Mouse (Mus musculus) left cerebral cortex, postnatal 4 days (tissue): ENCODE data around the gene Mast3. TPM values are rescaled to one million over a fixed set of nuclear protein-coding genes. Genes with fewer than 3 reads are reported as not detected.
A peak's percentile ranks its signal among the peaks of the same experiment; 100 is the strongest.

Source experiments
- DNase-seq: peaks from one replicate; pipeline ENCODE4 v3.0.0-alpha.2; 2022
- intact Hi-C: fragments of 180-260 bp; cut with DNase I; formaldehyde crosslinking; loops from one replicate; pipeline ENCODE4 v1.15.1; 2025
- total RNA-seq, 2 experiments: library from RNA; stranded (reverse); gene quantifications; 2 replicates each; pipeline ENCODE4 v1.2.3; 2021

The Mast3 gene
- total RNA-seq, 2 experiments from 2014 or later = 78.2 to 86.3 TPM

DNA sequence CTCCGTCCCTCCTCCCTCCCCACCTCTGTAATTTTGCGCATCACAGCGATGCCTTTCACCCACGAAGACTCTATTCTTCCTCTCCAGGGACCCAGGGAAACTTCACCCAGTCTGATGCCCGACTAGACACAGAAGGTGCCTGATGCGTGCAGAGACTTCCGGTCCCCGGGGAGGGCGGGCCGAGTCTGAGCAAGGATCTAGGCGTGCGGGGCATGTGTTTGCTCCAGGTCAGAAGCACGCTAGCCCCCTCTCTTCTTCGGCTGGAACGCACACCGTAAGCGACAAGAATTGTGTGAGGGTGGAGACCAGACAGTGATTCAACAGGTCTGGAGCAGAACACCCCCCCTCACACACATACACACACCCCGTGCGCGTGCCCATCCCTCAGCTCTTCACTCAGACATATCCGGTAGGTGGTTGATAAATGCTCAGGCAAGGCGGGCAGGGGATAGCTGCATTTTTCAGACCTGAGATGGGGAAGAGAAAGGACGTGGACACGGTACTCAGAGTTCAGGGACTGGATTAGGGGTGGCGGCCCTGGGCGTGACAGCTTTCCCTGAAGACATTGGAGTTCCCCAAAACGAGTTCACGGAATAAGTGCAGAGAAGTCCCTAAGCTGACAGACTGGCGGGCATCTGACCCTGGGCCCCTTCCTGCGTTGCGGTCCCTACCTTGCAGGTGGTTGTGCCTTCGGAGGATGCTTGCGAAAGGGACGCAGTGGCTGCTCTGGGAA lies 38.9 kb downstream of the Mast3 start:
- no peak for DNase-seq
- intact Hi-C loops = no loop called here

DNA sequence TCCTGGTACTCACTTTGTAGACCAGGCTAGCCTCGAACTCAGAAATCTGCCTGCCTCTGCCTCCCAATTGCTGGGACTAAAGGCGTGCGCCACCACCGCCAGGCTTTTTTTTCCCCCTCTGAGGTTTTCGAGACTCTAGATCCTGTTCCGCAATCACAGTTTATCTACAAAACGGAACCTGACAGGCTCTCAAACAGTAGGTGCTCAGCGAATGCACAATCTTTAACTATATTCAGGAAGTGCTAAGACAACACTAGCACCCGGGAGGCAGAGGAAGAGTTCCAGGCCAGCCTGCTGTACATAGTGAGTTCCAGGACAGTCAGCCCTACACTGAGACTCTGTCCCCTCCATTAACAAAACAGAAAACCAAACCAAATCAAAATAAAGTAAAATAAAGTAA lies 39.5 kb downstream of the Mast3 start:
- DNase-seq = no peak
- intact Hi-C loops = no loop called here

DNA sequence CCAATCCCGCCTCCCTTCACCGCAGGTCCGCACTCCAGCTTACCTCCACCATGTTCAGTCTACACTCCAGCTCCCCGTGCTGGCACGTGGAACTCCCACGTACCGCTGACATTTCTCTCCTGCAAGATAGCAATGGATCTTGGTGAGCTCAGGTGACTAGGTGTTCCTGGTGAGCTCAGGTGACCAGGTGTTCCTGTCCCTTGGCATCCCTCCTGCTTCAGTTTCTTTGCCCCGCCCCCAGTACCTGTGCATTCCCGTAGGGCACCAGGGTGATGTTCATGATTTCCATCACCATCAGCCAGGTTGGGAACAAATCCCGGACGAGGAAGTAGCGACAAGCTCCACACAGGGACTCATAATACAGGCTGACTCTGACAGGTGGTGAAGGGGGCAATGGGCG lies 40.2 kb downstream of the Mast3 start:
- no peak for DNase-seq
- intact Hi-C loops = no loop called here

DNA sequence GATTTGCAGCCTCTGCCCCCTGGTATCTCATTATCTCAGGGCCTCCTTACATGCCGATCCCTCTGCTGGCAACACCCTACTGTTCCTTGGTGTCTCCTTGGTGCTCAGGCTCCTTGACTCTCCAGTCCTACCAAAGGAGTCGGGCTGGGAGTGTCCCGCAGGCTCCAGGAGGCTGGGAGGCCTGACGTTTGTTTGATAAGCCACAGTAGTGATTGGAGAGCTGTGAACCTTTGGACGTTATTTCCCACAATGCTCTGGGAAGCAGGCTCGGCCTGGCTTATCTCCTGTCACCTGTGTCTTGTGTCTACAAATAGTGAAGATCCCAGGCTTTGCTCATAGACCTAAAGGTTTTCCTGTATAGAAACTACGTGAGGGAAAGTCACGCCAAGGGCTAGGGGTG lies 40.8 kb downstream of the Mast3 start:
- no peak for DNase-seq
- intact Hi-C loops = no loop called here

DNA sequence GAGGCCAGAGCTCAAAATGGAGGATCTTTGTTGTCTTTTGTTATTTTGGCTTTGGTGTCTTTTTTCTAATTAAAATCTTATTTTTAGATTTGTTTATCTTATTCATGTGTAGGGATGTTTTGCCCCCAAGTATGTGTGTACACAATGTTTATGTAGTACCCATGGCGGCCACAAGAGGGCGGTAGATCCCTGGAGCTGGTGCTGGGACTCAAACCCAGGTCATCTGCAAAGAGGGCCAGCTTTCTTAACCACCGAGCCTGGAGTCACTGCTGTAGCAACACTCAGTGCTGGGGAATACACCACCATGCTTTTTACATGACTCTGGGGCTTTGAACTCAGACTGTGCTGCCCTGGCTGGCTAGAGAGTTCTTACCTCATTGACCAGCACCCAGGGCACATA lies 41.5 kb downstream of the Mast3 start:
- DNase-seq = peak; percentile 69
- intact Hi-C loops = no loop called here

DNA sequence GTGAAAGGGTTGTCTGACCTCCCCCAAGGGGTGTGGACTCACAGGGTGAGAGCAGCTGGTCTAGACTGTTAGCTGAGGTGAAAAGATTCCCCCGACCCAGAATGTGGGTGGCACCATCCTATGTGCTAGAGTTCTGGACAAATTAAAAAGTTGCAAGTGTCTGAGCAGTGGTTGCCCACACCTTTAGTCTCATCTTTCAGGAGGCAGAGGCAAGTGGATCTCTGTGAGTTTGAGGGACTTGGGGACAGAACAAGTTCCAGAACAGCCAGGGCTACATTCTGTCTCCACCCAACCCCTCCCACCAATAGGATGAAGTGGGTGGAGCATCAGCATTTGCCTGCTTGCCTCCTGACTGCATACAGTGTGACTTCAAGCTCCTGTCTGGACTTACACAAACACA lies 42.7 kb downstream of the Mast3 start:
- DNase-seq = no peak
- intact Hi-C loops = no loop called here

DNA sequence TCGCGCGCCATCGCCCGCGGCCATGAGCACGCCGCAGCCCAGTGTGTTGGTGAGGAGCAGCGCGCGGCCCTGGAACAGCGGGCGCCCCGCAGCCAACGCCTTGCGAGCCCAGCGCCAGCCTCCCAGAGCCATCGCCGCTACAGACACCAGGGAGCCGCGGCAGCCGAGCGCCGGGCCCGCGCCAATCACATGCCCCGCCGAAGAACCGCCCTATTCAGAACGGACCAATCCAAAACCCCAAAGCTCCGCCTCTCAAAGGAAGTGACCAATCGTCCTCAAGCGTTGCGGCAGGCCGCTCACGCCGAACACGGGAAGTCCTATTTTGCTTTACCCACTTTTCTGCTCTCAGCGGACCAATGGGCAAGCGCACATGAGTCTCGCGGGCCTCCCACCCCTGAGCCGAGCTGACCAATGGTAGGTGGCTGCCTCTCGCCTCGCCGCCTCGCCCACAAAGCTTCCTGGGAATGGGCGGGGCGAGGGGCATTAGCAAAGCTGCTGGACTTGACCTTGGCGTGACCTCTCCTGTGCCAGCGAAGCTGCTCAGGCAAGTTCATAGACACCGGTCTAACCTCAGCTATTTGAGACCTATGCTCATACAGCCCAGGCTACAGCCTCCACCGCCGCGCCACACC lies 44.0 kb downstream of the Mast3 start, which contains the start of gene Mpv17l2:
Mpv17l2 (minus strand) TSS at position 172 of the 632 bp plus-strand sequence.
- intact Hi-C loops = no loop called here
- peak; percentile 94 for DNase-seq

DNA sequence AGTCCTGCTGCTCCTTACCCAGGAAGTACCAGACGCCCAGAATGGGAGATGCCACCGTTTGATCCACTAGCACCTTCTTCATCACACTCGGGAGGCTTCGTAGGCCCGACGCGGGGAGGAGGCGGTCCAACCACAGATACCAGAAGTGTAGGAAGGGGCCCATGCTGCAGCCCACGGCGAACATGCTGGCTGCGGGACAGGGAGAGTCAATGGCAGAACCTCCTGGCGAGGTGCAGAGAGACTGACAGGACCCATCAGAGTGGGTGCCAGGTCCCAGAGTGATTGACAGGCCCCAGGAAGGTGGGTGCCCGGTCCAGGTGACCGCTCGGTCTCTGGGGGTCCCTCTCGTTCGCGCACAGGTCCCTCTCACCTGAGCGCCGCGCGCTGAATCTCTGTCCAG lies 44.5 kb downstream of the Mast3 start:
- intact Hi-C loops = no loop called here
- no peak for DNase-seq

DNA sequence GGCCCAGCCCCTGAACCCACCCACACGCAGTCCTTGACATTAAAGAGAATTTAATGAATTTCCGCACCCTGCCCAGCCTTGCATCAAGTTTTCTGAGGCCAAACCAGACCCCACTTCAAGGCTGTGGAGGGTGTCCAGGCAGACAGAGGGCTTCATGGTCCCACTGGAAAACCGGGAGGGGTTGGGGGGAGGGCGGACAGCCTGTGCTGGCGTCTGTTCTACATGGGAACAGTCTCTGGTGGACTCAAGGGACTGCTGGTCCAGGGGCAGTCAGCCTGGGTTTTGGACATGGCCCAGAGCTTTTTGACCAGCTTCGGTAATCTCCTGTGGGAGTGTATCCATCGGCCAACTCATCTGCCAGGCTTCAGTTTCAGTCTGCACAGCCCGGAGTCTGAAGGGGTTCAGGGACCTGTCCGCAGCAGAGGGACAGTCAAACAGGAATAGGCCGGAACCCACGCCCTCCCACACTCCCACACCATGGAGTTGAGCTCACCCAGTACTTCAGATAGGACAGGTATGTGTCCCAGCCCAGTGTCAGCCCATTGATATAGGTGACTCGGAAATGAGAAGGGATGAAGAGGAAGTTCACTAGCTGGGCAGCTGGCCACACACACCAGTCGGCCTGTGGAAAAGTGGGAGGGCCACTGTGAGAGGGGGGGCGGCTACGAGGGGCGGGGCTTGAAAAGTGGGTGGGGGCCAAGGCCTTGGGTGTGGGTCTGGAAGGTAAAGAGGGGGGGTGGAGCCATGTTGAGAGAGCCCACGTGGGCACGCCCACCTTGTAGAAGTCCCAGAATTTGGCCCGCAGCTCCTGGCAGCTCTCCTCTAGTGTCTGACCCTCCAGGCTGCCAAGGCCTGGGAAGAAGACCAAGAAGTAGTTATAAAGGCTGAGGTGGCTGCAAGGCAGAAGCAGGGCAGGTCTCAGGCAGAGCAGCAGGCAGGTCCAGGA lies 46.0 kb downstream of the Mast3 start:
- DNase-seq = peak; percentile 89
- intact Hi-C loops = no loop called here

DNA sequence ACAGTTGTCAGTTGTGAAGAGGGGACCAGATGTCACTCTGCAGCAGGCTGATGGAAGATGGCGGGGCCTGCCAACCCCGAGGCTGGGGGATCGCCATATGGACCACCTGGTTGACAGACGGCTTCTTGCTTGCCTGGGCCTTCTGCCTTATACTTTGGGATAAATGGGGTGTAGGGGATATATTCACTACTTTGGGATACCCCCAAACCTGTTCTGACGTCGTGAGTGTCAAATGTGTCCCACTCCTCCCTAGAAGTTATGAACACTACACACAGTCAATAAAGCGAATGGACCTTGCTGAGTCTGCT lies 46.6 kb downstream of the Mast3 start:
- peak; percentile 90 for DNase-seq
- intact Hi-C loops = no loop called here

DNA sequence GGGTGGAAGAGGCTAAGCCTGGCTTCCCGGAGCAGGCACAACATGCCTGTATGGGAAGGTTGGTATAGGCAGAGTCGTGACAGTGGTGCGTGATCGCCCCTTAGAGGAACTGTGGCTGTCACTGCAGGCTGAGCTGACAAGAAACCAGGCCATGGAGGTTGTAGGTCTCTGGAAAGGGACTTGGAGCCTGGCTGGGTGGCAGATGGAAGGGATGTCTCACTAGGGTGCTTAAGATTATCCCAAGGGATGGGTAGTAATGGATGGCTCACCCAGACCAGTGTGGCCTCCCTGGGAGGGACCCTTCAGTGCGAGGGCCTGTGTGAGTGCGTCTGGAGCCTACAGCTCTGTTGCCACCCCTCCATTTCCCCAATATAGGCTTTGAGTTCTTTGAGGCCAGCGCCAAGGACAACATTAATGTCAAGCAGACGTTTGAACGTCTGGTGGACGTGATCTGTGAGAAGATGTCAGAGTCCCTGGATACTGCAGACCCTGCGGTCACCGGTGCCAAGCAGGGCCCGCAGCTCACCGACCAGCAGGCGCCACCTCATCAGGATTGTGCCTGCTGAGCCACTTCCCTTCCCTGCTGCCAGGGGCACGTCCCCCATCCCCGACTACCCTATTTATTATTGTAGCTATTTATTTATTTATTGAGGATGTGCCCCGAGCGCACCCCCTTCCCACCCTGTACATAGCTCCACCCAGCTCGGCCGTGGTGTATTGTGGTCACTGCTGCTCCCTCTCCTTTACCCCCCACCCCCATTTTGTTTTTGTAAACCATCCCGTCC lies 47.1 kb downstream of the Mast3 start:
- peak; percentile 67 for DNase-seq
- intact Hi-C loops = no loop called here

DNA sequence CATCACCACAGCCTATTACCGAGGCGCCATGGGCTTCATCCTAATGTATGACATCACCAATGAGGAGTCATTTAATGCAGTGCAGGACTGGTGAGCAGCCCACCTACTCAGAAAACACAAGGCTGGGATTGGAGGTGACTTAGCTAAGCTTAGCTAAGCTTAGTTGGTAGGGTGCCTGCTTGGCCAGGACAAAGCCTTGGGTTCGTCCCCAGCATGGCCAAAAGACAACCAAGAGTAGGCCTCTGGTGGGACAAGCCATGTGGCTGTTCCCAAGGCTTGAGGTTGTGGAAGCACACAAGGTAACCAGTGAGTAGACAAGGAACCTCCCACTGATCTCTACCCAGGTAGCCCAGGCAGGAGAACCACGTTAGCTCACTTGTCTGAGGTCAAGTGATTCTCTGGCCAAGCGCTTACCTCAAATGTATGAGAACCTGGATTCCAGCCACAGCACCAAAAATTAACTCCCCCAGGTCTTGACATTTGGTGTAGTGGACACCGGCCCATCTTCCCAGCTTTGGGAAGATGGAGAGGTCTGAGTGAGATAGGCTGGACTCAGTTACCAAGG lies 48.3 kb downstream of the Mast3 start:
- DNase-seq = no peak
- intact Hi-C loops = no loop called here

DNA sequence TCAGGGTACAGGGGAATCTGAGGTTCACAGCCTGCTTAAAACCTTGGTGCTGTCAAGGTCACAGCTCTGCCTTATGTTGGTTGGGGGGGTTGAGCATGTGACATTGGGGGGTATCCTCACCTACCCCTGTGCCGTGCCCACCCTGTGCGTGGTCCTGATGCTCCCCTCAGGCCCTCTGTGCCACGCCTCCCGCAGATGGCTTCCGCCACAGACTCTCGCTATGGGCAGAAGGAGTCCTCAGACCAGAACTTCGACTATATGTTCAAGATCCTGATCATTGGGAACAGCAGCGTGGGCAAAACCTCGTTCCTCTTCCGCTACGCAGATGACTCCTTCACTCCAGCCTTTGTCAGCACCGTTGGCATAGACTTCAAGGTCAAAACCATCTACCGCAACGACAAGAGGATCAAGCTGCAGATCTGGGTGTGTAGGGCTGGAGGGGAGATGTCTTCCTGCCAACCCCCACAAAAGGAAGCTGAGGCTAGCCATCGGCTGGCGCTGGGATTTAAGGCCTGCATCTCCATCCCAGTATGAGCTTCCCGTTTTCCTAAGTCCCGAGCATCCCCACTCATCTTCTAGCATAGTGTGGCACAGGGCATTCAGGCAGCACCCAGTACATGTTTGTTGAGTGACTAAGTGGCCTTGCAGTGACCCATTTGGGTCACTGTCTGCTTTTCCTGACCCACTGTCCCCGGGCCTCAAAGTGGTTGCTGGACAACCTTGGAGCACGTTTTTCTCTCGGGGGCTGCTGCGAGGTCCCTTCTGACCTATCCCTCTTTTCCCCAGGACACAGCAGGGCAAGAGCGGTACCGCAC lies 49.0 kb downstream of the Mast3 start:
- intact Hi-C loops = no loop called here
- DNase-seq = peak; percentile 12

DNA sequence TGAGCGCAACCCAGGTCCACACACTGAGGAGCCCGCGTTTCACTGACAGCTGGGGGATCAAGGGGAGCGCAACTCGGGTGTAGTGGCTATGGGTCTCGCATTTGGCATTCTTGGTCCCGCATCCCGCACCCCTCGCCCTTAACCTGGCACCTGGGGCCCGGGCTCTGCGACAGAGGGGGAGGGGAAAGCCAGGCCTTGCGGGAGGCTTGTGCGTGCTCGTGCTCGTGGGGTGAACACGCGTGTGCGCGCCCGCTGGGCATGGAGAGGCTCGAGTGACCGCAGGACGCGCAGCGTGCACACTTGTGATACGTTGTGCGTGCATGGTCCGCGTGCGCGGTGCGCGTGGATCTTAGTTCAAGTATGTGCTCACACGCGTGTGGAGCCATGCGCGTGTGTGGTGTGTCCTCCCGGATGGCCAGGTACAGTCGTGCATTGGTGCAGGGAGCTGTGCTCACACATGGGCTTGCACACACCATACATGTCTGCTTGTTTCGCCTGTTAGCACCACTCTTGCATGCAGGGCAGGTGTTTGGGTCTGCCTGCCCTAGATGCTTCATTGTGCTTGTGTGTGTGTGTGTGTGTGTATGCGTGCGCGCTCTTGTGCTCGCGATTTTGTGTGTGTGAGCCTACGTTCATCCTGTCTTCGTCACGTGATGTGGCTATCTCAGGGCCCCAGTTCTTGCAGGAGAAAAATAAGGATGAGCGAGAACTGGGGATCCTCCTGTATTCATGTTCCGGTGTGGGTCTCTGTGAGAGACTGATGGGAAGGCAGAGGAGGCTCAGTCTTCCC lies 49.8 kb downstream of the Mast3 start:
- intact Hi-C loops = no loop called here
- DNase-seq = peak; percentile 81

DNA sequence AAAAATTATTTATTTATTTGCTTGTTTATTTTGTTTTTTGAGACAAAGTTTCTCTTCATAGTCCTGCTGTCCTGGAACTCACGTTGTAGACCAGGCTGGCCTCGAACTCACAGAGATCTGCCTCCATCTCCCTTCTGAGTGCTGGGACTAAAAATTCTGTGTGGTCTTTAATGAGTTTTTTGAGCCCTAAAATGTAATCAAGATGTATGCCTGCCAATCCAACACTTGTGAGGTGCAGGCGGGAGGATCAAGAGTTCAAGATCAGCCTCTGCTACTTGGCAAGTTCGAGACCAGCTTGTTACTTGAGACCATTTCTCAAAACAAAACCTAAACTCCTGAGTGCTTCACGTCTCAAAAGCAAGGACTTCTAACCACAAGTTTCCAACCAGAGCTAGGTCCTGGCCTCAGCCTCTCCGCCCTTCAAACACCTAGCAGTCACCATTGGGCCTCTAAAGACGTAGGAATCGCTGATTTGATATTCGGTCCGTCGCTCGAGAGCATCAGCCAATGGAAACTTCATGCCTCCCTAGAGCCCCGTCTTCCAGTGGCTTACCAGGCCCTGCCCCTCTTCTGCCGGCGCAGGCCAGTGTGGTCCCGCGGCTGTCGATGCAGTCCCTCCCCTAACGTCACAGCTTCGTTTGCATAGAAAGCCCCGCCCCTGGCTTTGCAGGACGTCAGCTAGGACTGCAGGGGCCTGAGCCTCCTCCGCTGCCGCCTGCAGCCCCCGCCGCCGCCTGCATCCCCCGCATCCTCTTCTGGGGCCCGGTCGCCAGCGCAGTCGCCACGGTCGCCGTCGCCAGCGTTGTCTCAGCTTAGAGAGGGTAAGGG lies 50.6 kb downstream of the Mast3 start, which contains the start of gene Rab3a:
Rab3a (plus strand) TSS at position 637 of the 828 bp plus-strand sequence.
- DNase-seq = peak; percentile 98
- intact Hi-C loops = no loop called here

DNA sequence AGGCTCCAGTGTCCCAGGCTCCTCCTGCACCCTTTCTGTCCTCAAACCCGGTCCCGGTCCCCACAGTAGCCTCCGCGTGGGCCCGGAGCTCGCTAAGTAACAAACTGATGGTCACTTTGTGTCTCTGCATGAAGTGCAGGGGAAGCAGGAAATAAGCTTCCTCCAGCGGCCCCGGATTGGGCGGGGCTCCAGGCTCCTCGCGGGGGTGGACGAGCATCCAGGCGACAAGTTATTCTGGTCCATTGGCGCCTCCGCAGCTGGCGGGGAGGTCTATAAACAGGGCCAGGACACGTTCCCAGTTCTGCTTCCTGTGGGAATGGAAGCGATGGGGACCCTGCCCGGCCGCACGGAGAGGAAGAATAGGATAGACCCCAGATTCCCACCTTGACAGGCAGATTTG lies 51.7 kb downstream of the Mast3 start:
- DNase-seq = peak; percentile 73
- intact Hi-C loops = loop anchor here (2.0 kb wide), 1 partner anchor 32 kb away; no protein-coding TSS in a partner anchor

DNA sequence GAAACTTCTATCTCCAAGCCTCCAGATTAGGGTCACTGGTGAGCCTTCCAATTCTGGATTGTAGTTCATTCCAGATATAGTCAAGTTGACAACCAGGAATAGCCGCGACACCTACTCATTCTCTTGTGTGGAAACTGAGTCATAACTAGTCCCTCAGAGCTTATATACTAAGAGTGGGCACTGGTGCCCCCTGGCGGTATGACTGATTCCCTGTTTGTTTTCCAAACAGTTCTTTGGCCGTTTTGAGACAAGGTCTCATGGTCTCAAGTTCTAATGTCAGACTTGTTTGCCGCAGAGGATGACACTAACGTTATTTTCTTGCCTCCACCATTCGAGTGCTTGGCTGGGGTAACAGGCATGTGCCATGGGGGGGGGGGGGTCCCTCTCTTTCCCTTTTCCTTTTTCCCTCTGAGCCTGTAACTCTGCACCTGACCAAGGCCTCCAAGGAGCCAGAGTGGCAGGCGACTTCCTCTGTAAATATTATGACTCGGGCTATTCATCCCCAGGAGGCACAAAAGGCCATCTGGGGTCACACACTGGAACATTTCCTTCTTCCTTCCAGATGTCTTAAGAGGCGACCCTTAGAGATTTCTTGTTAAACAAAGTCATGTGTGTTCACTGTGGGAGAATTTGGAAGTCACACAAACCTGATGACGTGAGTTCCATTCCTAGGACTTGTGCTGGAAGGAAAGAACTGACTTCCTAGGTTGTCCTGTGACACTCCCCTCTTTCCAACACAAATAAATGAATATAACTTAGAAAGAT lies 52.7 kb downstream of the Mast3 start:
- DNase-seq = peak; percentile 79
- intact Hi-C loops = loop anchor here (2.0 kb wide), 1 partner anchor 31 kb away; no protein-coding TSS in a partner anchor
